Mouse (Mus musculus): Measurements from ENCODE around the gene Adgrl3. TPM values are rescaled to one million over a fixed set of nuclear protein-coding genes. Genes with fewer than 3 reads are reported as not detected.

Gene Adgrl3
- total and polyA plus RNA-seq, 3 experiments = not detected

DNA sequence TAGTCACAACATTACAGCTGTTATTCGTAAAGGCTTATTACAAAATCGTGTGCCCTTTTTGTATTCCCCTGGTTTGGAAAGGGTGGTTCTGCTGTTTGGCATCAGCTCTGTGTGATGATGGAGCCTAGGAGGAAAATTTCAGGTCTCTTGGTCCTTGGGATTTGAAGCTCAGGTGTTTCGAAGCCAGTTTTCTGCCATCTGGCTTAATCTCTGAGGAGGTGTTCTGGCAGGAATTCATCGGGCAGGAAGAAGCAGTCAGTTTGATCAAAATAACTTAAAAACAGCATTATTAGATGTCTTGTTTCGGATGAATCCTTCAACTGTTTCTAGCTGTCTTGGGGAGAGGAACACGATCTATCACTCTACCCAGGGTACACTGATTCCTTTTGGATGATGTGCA, 140.5 kb downstream of the Adgrl3 start:
- no peak for TF ChIP-seq CTCF (IDR thresholded peaks at IDR 0.05 in 2 of 3, conservative IDR thresholded peaks at IDR 0.05 in 1 of 3; ENCODE audit: control insufficient read depth in 1 of 3, insufficient read depth in 1 of 3, low read depth in 2 of 3, low read length in 3 of 3, poor library complexity in 1 of 3, severe bottlenecking in 1 of 3)
- no peak for TF ChIP-seq GATA1 (IDR thresholded peaks at IDR 0.05; ENCODE audit: low read depth, low read length)
- no peak for TF ChIP-seq CHD2 (IDR thresholded peaks at IDR 0.05; ENCODE audit: low read length)
- TF ChIP-seq POLR2AphosphoS2 (IDR thresholded peaks at IDR 0.05; ENCODE audit: low read length) = no peak
- no peak for TF ChIP-seq SIN3A (IDR thresholded peaks at IDR 0.05; ENCODE audit: low read length)
- no peak for TF ChIP-seq SMC3 (IDR thresholded peaks at IDR 0.05; ENCODE audit: low read depth, low read length)
- no peak for TF ChIP-seq CHD1 (IDR thresholded peaks at IDR 0.05; ENCODE audit: low read depth, low read length)
- TF ChIP-seq USF1 (IDR thresholded peaks at IDR 0.05; ENCODE audit: low read depth, low read length) = no peak
- no peak for TF ChIP-seq MAFK (IDR thresholded peaks at IDR 0.05; ENCODE audit: borderline replicate concordance, low read depth, low read length)
- no peak for TF ChIP-seq ZNF384 (IDR thresholded peaks at IDR 0.05; ENCODE audit: low read depth, low read length)
- Histone ChIP-seq H3K36me3 (ENCODE audit: control insufficient read depth in 1 of 2, insufficient read depth in 2 of 2, low read length in 2 of 2) (no peaks in the 10 kb centered on the region), H3K4me1 (ENCODE audit: control insufficient read depth in 1 of 2, insufficient read depth in 2 of 2, low read length in 2 of 2) (no peaks in the 10 kb centered on the region)

DNA sequence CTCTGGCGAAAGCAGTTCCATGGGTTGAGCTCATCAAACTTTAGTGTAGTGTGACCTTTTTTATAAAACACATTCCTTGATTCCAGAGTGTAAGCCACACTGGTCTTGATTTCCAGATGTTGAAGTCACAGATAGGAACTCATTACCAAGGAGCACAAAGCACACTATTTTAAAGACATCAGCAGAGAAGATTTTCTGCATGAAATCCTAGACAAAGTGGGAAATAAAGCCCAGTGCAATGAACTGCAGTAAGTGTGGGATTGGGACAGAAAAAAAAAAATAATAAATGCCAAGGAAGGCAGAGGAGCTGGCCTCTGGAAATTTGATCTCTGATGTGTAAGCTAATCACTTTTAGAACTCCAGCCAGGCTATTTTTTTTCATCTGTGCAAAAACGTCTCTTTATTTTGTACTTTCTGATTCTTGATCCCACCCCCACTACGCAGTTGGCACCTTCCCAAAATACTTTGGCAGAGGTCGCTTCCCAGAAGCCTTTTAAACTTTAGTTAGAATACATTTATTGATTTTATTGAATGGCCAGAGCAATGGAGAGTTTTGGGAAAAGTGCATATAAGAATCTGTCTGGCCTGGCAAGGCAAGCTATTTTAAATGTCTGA, 169.0 kb downstream of the Adgrl3 start:
- DNase-seq (ENCODE audit: low read depth, low spot score) = no peak
- Histone ChIP-seq H3K27ac (ENCODE audit: control insufficient read depth, low read depth, low read length) (no peak overlapping the region), H3K9me3 (replicated peaks; ENCODE audit: insufficient read depth, low read length) (no peaks in the 10 kb centered on the region), H3K4me1 (ENCODE audit: control insufficient read depth in 1 of 2, insufficient read depth in 2 of 2, low read length in 2 of 2) (no peaks in the 10 kb centered on the region), H3K4me3 (ENCODE audit: control insufficient read depth in 1 of 2, insufficient read depth in 1 of 2, low read depth in 2 of 2, low read length in 2 of 2) (no peak overlapping the region), H3K9ac (ENCODE audit: control insufficient read depth, low read depth, low read length, poor library complexity, severe bottlenecking) (no peak overlapping the region), H3K79me2 (ENCODE audit: control insufficient read depth, insufficient read depth, low read length, poor library complexity) (no peaks in the 10 kb centered on the region), H3K36me3 (ENCODE audit: control insufficient read depth in 1 of 2, insufficient read depth in 2 of 2, low read length in 2 of 2) (no peaks in the 10 kb centered on the region), H3K27me3 (ENCODE audit: control insufficient read depth in 1 of 2, insufficient read depth in 2 of 2, low read length in 2 of 2) (no peaks in the 10 kb centered on the region)
- no peak for TF ChIP-seq MYC (IDR thresholded peaks at IDR 0.05; ENCODE audit: low read depth, low read length)
- no peak for TF ChIP-seq USF1 (IDR thresholded peaks at IDR 0.05; ENCODE audit: low read depth, low read length)
- no peak for TF ChIP-seq JUND (IDR thresholded peaks at IDR 0.05; ENCODE audit: low read depth, low read length)
- TF ChIP-seq MEF2A (IDR thresholded peaks at IDR 0.05; ENCODE audit: extremely low read depth, insufficient replicate concordance, low read depth, low read length, poor library complexity, severe bottlenecking) = no peak
- TF ChIP-seq MYB (IDR thresholded peaks at IDR 0.05; ENCODE audit: low read depth, low read length) = no peak
- no peak for TF ChIP-seq MXI1 (IDR thresholded peaks at IDR 0.05; ENCODE audit: low read depth, low read length)

More for the DNA sequence above, 140.5 kb downstream of the Adgrl3 start:
- no peak for DNase-seq (ENCODE audit: low read depth, low spot score)
- Histone ChIP-seq H3K79me2 (ENCODE audit: control insufficient read depth, insufficient read depth, low read length, poor library complexity) (no peaks in the 10 kb centered on the region), H3K9ac (ENCODE audit: control insufficient read depth, low read depth, low read length, poor library complexity, severe bottlenecking) (no peak overlapping the region), H3K27ac (ENCODE audit: control insufficient read depth, low read depth, low read length) (no peak overlapping the region), H3K4me3 (ENCODE audit: control insufficient read depth in 1 of 2, insufficient read depth in 1 of 2, low read depth in 2 of 2, low read length in 2 of 2) (no peak overlapping the region), H3K27me3 (ENCODE audit: control insufficient read depth in 1 of 2, insufficient read depth in 2 of 2, low read length in 2 of 2) (no peaks in the 10 kb centered on the region), H3K9me3 (replicated peaks; ENCODE audit: insufficient read depth, low read length) (no peaks in the 10 kb centered on the region)

DNA sequence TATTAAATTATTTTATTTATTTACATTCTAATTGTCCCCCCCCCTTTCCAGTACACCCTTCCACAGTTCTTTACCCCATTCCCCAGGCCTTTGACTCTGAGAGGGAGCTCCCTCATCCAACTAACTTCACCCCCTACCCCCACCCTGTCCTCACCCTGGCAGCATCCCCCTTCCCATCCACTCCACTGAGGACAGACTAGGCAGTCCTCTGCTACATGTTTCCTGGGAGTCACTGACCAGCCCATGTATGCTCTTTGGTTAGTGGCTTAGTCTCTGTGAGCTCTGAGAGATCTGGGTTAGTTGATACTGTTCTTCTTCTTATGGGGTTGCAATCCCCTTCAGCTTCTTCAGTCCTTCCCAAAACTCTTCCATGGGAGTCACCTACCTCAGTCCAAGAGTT, 180.4 kb downstream of the Adgrl3 start:
- no peak for DNase-seq (ENCODE audit: low read depth, low spot score)
- Histone ChIP-seq H3K27me3 (ENCODE audit: control insufficient read depth in 1 of 2, insufficient read depth in 2 of 2, low read length in 2 of 2) (no peaks in the 10 kb centered on the region), H3K9ac (ENCODE audit: control insufficient read depth, low read depth, low read length, poor library complexity, severe bottlenecking) (no peak overlapping the region), H3K4me3 (ENCODE audit: control insufficient read depth in 1 of 2, insufficient read depth in 1 of 2, low read depth in 2 of 2, low read length in 2 of 2) (no peak overlapping the region), H3K4me1 (ENCODE audit: control insufficient read depth in 1 of 2, insufficient read depth in 2 of 2, low read length in 2 of 2) (no peaks in the 10 kb centered on the region), H3K27ac (ENCODE audit: control insufficient read depth, low read depth, low read length) (no peak overlapping the region), H3K79me2 (ENCODE audit: control insufficient read depth, insufficient read depth, low read length, poor library complexity) (no peaks in the 10 kb centered on the region), H3K9me3 (replicated peaks; ENCODE audit: insufficient read depth, low read length) (no peaks in the 10 kb centered on the region), H3K36me3 (ENCODE audit: control insufficient read depth in 1 of 2, insufficient read depth in 2 of 2, low read length in 2 of 2) (no peaks in the 10 kb centered on the region)
- TF ChIP-seq USF2 (IDR thresholded peaks at IDR 0.05; ENCODE audit: borderline replicate concordance in 1 of 2, insufficient read depth in 1 of 2, low read depth in 1 of 2, low read length in 2 of 2) = no peak
